Mouse (Mus musculus): ENCODE results near the gene Dpf3. TPM values are rescaled to one million over a fixed set of nuclear protein-coding genes. Genes with fewer than 3 reads are reported as not detected.
A peak's percentile ranks its signal among the peaks of the same experiment; 100 is the strongest.

Dpf3 gene
- total RNA-seq, 4 experiments from 2014 or later = 16.1 to 21.9 (median 20.1) TPM

DNA sequence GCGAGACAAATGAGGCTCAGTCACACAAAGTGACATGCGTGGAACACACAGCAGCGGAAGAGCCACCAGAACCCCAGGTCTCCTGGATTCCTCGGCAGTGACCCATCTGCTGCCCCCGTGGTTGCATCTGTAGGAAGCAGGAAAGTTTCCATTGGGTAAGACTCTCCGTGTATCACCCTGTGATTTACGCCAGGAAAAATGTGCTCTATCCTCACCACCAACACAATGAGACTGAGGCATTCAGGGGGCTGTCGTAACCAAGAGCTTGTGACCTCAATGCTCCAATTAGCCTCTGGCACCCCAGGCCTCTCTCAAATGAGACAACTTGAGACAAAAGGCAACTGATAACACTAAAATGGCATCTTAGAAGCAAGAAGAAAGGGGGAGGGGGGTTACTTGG, 192.5 kb downstream of the Dpf3 start:
- DNase-seq (ENCODE audit: low spot score in 2 of 2) = no peak

DNA sequence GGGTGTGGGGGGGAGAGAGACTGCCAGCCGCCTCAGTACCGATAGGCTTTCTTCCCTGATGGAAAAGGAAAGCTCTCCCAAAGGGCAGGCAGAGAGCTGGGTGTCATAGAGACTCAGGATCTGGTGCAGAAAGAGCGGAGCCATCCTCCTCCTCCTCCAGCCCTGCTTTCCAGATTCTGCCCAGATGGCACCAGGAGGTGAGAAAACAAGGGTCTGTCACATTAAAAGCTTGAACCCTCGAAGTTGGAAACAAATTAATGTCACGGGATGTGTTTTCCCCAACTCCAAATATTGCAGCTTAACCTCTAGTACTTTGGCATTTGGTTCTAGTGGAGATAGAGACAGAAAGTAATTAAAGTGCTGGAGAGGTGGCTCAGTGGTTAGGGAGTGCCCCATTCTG, 195.6 kb downstream of the Dpf3 start:
- no peak for DNase-seq (ENCODE audit: low spot score in 2 of 2)

DNA sequence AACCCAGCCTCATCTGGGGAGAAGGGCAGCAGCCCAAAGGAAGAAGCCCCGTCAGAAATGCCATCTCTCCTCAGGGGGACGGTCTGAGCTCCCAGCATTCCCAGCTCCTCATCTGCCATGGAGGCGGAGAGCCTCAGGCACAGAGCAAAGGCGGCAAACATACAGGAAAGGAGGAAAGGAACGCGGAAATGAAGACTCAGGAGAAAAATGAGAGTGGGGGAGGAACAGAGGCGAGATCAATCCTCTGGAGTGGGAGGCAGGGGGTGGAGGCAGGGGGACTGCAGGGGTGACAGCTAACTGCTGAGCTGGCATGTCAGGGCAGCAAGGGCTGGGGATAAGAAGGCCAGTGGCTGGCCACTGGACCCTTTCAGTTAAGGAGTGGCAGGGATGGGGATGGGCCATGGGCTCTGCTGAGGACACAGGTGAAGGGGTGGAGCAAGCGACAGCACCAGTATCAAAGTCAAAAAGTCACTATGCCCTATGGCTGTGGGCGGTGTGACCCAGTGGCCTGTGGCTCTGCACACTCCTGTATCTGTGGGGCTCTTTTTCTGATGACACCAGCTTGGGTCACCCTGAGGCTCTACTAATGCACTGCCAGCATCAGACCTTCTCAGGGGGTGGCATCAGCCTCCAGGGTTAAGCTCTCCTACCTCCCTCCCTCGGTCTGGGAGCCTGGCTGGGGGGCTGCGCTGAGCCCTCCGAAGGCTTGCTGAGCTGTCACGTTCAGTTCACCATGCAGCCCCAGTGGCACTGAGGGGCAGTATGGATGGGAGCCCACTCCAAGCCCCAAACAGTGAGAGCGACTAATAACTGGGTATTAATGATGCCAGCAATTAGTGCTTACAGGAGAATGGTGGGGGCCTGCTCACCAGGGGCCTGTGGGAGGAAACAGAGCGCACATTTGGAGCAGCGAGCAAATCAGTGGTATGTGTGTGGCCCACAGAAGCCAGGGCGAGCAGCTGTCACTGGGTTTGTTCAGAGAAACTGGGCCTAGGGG, 200.7 kb downstream of the Dpf3 start:
- no peak for DNase-seq (ENCODE audit: low spot score in 2 of 2)

- no peak for DNase-seq (ENCODE audit: low spot score in 2 of 2)
Measured at GRCm38 (mm10) chr12:83283591-83284320, 203.8 kb downstream of the Dpf3 start.

- peak in 1 of 2 experiments; percentile 33 for DNase-seq (ENCODE audit: low spot score in 2 of 2)
Measured at GRCm38 (mm10) chr12:83277537-83278441, 209.7 kb downstream of the Dpf3 start.

- peak; percentile 25 to 29 for DNase-seq (ENCODE audit: low spot score in 2 of 2)
Measured at GRCm38 (mm10) chr12:83271215-83271614, 216.3 kb downstream of the Dpf3 start.

DNA sequence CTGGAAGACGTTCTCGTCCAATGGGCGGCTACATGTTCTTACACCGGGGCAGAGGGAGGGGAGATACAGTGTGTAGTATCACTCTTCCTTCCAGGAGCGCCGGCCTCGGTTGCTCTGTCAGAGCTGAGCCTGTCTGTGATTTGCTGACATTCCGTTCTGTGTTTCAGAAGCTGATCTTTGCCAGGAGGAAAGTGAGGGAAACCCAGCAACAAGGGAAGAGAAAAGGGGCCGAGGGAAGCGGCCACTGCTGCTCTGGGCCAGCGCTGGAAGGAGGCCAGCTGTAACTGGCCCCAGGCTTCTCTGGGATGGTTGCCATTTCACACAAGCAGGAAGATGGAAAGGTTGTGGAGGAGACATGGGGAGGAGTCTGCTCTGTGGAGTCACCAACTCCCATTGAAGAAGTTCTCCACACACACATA, 219.0 kb downstream of the Dpf3 start:
- peak; percentile 54 to 73 for DNase-seq (ENCODE audit: low spot score in 2 of 2)

GRCm38 (mm10) chr12:83260540-83260939, 227.0 kb downstream of the Dpf3 start:
- DNase-seq (ENCODE audit: low spot score in 2 of 2) = no peak

DNA sequence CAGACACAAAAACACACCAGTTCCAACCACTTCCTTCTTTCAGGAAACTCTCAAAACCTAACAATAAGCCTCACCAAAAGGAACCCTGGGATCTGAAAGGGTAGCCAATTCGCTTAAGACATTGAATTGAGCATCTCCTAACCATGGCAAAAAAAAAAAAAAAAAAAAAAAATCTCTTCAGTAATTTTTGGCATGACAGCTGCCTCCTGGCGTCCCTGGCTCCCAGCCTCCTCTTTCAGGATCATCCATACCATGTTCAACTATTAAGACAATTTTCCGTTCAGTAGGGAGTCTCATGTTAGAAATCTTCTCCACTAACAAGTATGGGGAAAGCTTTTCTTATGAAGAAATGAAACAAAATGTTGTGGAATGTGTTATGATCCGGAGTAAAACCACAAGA, 233.1 kb downstream of the Dpf3 start:
- no peak for DNase-seq (ENCODE audit: low spot score in 2 of 2)

DNA sequence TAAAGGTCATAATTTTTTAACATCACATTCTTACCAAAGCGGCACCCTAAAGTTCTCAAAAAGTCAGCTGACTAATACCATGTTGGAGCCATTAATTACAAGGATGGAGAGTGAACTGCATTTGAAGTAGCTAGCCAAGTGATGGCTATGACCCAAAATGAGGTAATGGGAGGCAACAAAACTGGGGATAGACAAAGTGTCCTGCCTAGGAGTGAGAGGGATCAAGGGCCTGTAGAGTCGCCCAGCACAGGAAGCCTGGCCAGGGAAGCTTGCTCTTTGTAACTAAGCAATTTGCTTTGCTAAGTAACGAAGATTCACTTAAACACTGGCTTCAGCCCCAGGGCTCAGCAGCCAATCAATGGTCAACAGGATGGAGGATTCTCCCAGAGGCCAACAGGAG, 238.4 kb downstream of the Dpf3 start:
- DNase-seq (ENCODE audit: low spot score in 2 of 2) = no peak

- no peak for DNase-seq (ENCODE audit: low spot score in 2 of 2)
Measured at GRCm38 (mm10) chr12:83248636-83249035, 238.9 kb downstream of the Dpf3 start.

DNA sequence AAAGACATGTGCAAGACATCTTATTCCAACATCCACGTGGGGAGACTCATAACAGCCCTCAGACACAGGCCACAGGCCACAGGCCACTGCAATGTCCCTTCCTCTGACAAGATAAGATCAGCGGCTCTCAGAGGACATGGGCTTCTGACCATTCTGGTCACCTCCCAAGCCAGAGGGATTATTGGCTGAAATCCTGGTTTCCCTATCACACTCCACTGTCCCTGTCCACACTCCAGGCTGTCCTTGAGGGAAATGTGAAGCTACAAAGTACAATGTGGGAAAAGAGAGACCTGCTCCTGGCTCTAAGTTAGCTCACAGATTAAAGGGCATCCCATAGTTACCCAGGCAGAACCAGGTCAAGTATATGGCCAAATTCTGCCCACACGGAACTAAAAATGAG, 239.8 kb downstream of the Dpf3 start:
- no peak for DNase-seq (ENCODE audit: low spot score in 2 of 2)

DNA sequence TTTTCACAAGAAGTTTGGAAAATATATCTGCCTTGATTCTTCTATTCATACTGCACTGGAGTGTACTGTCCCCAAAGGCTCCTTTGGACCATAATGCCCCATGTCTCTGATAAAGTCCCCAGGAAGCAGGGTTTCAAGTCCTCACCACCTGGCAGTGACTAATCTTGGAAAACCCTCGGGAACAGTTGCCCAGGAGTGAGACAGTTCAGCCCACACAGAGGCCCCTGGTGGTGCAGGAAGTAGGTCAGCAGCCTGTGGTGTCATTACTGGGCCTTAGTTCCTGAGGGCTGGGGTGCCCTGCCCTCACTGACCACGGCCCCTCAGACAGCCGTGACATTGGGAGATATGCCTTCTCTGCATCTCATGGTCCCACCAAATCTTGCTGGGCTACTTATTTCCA, 246.5 kb downstream of the Dpf3 start:
- no peak for DNase-seq (ENCODE audit: low spot score in 2 of 2)

DNA sequence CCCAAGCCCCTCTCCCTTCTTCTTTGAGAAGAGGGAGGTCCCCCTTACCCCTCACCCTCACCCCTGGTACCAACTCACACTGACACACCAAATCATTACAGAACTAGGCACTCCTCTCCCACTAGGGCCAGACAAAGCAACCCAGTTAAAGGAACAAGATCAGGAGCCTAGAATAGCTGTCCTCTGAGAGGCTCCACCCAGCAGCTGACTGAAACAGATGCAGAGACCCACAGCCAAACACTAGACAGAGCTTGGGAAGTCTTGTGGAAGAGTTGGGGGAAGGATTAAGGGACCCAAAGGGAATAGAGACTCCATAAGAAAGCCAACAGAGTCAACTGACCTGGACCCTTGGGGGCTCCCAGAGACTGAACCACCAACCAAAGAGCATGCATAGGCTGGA, 246.9 kb downstream of the Dpf3 start:
- no peak for DNase-seq (ENCODE audit: low spot score in 2 of 2)

- DNase-seq (ENCODE audit: low spot score in 2 of 2) = no peak
Measured at GRCm38 (mm10) chr12:83235781-83236180, 251.7 kb downstream of the Dpf3 start.

DNA sequence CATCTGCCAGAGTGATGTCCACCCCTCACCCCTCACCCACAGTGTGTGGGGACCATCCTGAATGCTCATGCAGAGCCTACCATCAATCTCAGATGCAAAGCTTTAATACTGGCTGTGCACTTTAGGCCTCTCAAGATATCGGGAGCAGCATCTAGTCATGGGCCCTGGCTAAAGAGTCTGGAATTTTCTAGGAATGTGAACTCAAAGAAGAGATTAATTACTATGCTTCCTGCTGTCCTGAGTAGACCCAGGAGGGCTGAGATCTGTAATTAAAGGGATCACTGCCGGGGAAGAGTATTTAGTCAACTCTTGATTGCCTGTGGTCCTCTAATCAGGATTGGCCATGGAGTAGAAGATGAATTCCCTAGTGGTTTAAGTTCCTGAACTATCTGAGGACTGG, 252.5 kb downstream of the Dpf3 start:
- DNase-seq (ENCODE audit: low spot score in 2 of 2) = no peak

- DNase-seq (ENCODE audit: low spot score in 2 of 2) = no peak
Measured at GRCm38 (mm10) chr12:83233651-83234050, 253.9 kb downstream of the Dpf3 start.

- DNase-seq (ENCODE audit: low spot score in 2 of 2) = no peak
Measured at GRCm38 (mm10) chr12:83232916-83233315, 254.6 kb downstream of the Dpf3 start.

DNA sequence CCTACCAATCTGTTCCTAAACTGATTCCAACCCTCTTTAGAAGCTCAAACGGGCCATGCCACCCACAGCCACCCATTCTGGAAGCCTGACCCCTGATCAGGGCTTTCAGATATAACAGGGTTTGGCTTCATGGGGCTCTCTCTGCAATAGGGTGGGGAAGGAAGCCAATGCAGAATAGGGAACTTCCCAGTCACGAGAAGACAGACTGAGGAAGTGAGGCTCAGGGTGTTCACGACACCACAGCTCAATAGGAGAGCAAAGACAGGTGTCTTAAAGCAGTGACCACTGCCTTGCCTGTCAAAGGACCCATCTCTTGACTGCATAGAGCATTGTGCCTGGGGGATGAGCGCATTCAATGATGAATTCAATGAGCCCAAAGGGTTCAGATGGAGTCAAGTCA, 256.3 kb downstream of the Dpf3 start:
- no peak for DNase-seq (ENCODE audit: low spot score in 2 of 2)

- no peak for DNase-seq (ENCODE audit: low spot score in 2 of 2)
Measured at GRCm38 (mm10) chr12:83229683-83230082, 257.8 kb downstream of the Dpf3 start.

GRCm38 (mm10) chr12:83227014-83227413, 260.5 kb downstream of the Dpf3 start:
- no peak for DNase-seq (ENCODE audit: low spot score in 2 of 2)
